Mouse (Mus musculus) kidney, postnatal 4 days (tissue): ENCODE data around the gene Lhx4.

ENCODE experiments used
- DNase-seq, 2 experiments: peaks; one replicate each; pipeline ENCODE4 v3.0.0; 2021; ENCODE audit warnings: mixed read lengths in 2 of 2

The Lhx4 gene

DNA sequence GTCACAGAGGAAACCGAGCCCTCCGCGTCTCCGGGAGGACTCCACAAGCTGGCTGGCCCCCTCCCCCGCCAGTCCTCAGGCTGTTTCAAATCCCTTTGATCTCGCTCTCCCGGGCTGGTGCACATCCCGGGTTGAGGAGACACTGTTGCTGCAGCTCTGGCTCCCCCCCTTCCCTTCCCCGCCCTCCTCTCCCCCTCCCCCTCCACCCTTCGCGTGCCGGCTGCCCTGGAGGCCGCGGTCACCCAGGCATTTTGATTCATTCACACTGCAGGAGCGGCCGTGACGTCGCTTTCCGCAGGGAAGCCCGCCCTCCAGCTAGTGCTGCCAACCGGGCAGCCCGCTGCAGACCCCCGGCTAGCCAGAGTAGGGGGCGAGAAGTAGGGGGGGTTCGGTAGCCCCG lies 9.5 kb downstream of the Lhx4 start:
- peak; percentile 41 to 64 for DNase-seq

GRCm38 (mm10) chr1:155741378-155741945 lies 10.0 kb downstream of the Lhx4 start:
- no peak for DNase-seq

- peak; percentile 57 to 72 for DNase-seq
These were observed 10.7 kb downstream of the Lhx4 start for GRCm38 (mm10) chr1:155740622-155741377.

GRCm38 (mm10) chr1:155737809-155738383 lies 13.6 kb downstream of the Lhx4 start:
- no peak for DNase-seq

DNA sequence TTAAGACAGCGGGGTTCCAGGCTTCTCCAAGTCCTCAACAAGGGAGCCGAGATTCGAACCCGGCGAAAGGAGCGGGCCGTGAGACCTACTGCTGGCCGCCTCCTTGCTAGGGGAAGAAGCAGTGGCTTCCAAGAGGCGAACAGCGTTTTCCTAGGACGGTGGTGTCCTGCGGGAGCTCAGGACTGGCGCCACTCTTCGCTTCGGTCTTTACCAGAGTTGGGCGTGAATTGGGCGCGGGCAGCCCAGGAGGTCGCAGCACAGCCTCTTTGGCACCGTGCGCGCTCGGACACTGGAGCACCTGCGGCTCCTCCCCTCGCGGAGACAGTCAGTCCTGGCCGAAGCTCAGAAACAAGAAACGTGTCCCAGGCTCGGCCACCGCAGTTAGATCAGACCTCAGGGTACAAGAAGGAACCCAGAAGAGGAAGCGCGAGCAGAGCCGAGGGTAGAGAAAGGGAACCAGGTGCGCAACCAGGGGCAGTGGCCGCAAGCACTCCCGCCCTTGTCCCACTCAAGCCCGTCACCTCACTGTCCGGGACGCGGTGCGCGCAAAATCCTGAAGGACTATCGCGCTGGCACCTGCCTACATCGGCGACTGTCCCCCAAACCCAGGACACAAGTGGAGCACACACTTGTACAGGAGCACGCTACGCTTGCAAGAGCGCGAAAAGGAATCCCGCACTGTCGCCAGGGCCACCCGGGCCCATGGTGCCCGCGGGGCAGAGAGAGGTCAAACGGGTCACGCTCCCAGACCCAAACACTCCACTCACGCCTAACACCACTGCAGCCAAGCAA lies 14.3 kb downstream of the Lhx4 start:
- peak; percentile 11 to 24 for DNase-seq

GRCm38 (mm10) chr1:155736096-155736825 lies 15.2 kb downstream of the Lhx4 start:
- peak in 1 of 2 experiments; percentile 14 for DNase-seq

- peak; percentile 40 to 61 for DNase-seq
These were observed 20.3 kb downstream of the Lhx4 start for GRCm38 (mm10) chr1:155731156-155731555.

DNA sequence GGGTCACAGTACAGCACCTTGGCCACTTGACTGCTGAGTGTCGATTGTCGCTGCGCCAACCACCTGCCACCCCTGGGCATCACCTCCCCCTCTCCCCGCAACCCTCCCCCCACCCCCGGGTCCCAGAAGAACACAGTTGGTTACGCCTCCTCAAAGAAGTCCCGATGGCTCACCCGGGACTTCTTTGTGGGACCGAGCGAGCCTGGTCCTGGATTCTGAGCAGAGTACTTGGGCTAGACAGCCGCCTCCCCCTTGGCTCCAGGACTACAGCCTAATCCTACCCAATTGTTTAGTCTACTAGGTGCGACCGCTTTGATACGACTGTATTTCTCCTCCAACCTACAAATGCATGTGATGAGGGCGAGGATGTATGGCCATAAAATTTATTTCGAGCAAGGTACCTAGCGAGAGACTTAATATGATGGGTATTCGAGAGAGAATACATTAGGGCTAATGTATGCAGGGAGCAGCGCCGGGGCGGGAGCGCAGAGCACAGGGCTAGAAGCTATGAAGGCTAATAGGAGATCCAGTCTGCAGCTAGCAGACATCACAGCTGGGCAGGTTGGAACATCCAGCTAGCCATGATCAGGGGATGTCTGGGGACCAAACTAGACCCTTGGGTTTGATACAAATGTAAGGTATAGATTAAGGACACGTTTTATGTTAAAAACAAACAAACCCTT lies 22.2 kb downstream of the Lhx4 start:
- no peak for DNase-seq

DNA sequence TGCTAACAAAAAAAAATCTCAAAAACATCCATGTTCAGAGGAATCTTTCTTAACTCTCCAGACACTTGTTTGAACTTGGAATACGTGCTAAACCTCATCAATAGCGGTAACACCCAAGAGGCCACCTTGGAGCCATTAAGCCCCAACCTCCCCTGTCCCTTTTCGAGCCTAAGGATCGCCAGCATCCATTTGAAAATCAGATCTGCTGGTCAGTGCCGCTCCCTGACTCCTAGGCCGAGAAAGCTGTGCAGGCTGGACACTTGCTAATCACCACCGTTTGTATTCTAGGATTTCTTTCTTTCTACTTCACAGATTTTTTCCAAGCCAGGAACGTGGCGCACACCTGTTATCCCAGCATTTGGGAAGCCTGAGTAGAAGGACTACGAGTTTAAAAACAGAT lies 23.7 kb downstream of the Lhx4 start:
- DNase-seq, result no peak

- DNase-seq, result no peak
These were observed 25.6 kb downstream of the Lhx4 start for GRCm38 (mm10) chr1:155725876-155726275.

GRCm38 (mm10) chr1:155724301-155724700 lies 27.2 kb downstream of the Lhx4 start:
- DNase-seq, result no peak

GRCm38 (mm10) chr1:155722185-155722584 lies 29.3 kb downstream of the Lhx4 start:
- peak; percentile 88 to 89 for DNase-seq

DNA sequence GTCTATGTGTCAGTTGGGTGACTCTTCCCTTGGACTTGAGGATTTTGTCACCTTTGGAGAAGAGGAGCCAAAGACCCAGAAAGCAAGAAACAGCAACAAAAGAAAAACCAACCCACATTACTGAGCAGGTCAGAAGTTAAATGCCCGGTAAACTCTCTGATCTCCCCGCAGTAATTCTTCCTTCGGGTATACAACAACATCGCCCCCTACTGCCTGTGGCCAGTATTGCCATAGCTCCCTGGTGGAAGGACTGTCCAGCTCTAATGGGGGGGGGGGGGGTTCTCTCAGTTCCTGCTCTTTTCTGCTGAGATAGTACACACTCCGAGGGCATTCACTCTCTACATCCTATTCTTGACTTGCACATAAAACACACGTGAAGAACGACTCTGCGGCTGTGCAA lies 30.0 kb downstream of the Lhx4 start:
- DNase-seq, result peak; percentile 39 to 48

DNA sequence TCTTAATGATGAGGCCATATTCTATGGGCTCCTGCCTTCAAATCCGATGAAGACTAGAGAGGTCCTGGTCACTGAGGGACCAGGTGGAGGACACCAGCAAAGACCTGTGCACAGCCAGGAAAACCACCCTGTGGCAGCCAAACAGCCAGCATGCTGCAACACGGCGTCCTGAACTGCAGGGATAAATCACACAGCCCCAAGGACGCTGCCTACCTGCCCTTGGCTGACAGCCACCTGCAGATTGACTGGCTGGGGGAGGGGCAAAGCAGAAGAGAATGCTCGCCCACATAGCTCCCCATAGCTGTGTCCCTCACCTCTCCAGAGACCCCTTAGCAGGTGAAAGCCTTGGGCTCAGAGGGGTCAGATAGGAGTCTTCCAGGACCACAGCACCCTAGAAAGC lies 31.5 kb downstream of the Lhx4 start:
- DNase-seq, result no peak

- DNase-seq, result no peak
These were observed 32.6 kb downstream of the Lhx4 start for GRCm38 (mm10) chr1:155718851-155719250.

GRCm38 (mm10) chr1:155717301-155717700 lies 34.2 kb downstream of the Lhx4 start:
- no peak for DNase-seq

GRCm38 (mm10) chr1:155715366-155715765 lies 36.1 kb downstream of the Lhx4 start:
- no peak for DNase-seq

- no peak for DNase-seq
These were observed 38.2 kb downstream of the Lhx4 start for GRCm38 (mm10) chr1:155713306-155713705.

- no peak for DNase-seq
These were observed 47.3 kb downstream of the Lhx4 start for GRCm38 (mm10) chr1:155704182-155704581.

DNA sequence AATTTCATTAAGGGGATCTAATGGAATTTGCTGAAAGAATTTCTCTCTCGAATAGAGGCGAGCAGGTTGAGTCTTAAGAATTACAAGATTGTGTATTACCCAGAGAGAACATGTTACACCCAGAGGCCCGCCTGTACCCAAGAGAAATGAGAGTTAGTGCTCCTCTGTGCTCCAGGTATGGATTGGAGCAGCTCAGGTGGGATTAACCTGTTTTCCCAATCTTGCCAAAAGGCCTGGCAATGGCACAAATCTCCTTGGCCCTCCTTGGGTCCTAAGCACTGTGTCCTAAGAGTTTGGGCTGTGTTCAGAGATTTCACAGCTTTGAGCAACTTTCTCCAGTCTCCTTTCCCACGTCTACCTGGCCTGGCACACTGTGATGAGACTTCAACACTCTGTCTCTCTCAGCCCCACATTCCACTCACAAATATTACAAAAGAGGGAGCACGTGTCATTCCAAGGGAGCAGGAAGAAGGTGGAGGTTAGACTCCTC lies 48.2 kb downstream of the Lhx4 start:
- no peak for DNase-seq

DNA sequence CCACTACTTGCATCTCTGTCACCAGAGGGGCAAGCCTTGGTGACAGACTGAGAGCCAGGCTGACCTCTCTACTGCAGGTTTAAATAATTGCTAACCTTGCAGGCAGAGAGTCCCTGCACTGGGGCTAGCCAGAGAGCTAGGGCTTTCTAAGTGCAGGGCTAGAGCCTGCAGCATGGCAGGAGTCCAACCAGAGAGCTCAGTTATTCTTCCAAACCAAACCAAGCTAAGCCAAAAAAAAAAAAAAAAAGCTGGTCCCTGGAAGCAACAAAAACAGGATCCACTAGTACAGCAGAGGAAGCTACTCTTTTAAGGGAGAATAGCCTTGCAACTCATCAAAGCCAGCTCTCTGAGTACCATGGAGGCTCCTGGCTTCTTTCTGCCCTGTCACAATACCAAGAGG lies 50.6 kb downstream of the Lhx4 start:
- no peak for DNase-seq
